Mouse (Mus musculus): Measurements from ENCODE around the gene Hist1h3d. TPM values are rescaled to one million over a fixed set of nuclear protein-coding genes. Genes with fewer than 3 reads are reported as not detected.
"Not testable (repeated sequence)": the region's sequence is repeated elsewhere in the genome, so short reads cannot be mapped to it uniquely, and the experiment has no call there.

Hist1h3d gene
- total and polyA plus RNA-seq, 3 experiments, result 3.7 to 524 (median 92.0) TPM

GRCm38 (mm10) chr13:23564482-23564881 lies 11.1 kb upstream of the Hist1h3d start:
- no peak for ATAC-seq (ENCODE audit: extremely low read depth, insufficient number of reproducible peaks, low FRiP score, poor library complexity, severe bottlenecking)
- Histone ChIP-seq H3K9me3 (replicated peaks) (no peaks in the 10 kb centered on the region), H3K36me3 (replicated peaks) (no peaks in the 10 kb centered on the region), H3K27me3 (ENCODE audit: insufficient read depth, low read length) (no peaks in the 10 kb centered on the region), H3K4me1 (ENCODE audit: insufficient read depth, low read depth, low read length) (peaks cover 23% of the 10 kb centered on the region), H3K4me3 (ENCODE audit: low read depth, low read length) (no peak overlapping the region)
- DNase-seq (ENCODE audit: low spot score), result no peak
- TF ChIP-seq CTCF (IDR thresholded peaks at IDR 0.05; ENCODE audit: low read depth, low read length) (no peak), GATA2 (IDR thresholded peaks at IDR 0.05; ENCODE audit: borderline replicate concordance, low read depth, low read length) (no peak), TAL1 (conservative IDR thresholded peaks at IDR 0.05; ENCODE audit: low read depth, low read length) (no peak), GATA1 (IDR thresholded peaks at IDR 0.05; ENCODE audit: borderline replicate concordance, low read length) (no peak), POLR2AphosphoS5 (IDR thresholded peaks at IDR 0.05; ENCODE audit: insufficient replicate concordance, low read depth, low read length) (no peak)

- not testable (repeated sequence) for DNase-seq (ENCODE audit: low spot score); ATAC-seq (ENCODE audit: extremely low read depth, insufficient number of reproducible peaks, low FRiP score, poor library complexity, severe bottlenecking)
These were observed 5.1 kb upstream of the Hist1h3d start for GRCm38 (mm10) chr13:23570261-23571021.

GRCm38 (mm10) chr13:23571022-23571503 lies 4.5 kb upstream of the Hist1h3d start, which contains the start of the genes Hist1h2ae and Hist1h2bg:
Gene Hist1h2ae (minus strand): TSS chr13:23571220.
Gene Hist1h2bg (plus strand): TSS chr13:23571396.
- peak; percentile 75 for ATAC-seq (ENCODE audit: extremely low read depth, insufficient number of reproducible peaks, low FRiP score, poor library complexity, severe bottlenecking)
- Histone ChIP-seq H3K4me1 (ENCODE audit: insufficient read depth, low read depth, low read length) (peaks cover 13% of the 10 kb centered on the region; the same call in 1 of the 2 replicates), H3K36me3 (replicated peaks) (no peaks in the 10 kb centered on the region), H3K27me3 (ENCODE audit: insufficient read depth, low read length) (no peaks in the 10 kb centered on the region), H3K4me3 (ENCODE audit: low read depth, low read length) (peak within 1 kb of the TSS; percentile 64; the same call in 1 of the 2 replicates), H3K9me3 (replicated peaks) (no peaks in the 10 kb centered on the region)
- TF ChIP-seq GATA2 (IDR thresholded peaks at IDR 0.05; ENCODE audit: borderline replicate concordance, low read depth, low read length), result no peak
- TF ChIP-seq POLR2AphosphoS5 (IDR thresholded peaks at IDR 0.05; ENCODE audit: insufficient replicate concordance, low read depth, low read length), result no peak; the same call in 1 of the 2 replicates
- TF ChIP-seq GATA1 (IDR thresholded peaks at IDR 0.05; ENCODE audit: borderline replicate concordance, low read length), result no peak
- TF ChIP-seq TAL1 (conservative IDR thresholded peaks at IDR 0.05; ENCODE audit: low read depth, low read length), result no peak
- TF ChIP-seq CTCF (IDR thresholded peaks at IDR 0.05; ENCODE audit: low read depth, low read length), result no peak
- DNase-seq (ENCODE audit: low spot score), result peak; percentile 56

More at GRCm38 (mm10) chr13:23570261-23571021, 5.1 kb upstream of the Hist1h3d start:
- H3K9me3 ChIP-seq (replicated peaks); H3K36me3 ChIP-seq (replicated peaks); H3K27me3 ChIP-seq (ENCODE audit: insufficient read depth, low read length): not testable (repeated sequence)
- peak; percentile 99 for TF ChIP-seq POLR2AphosphoS5 (IDR thresholded peaks at IDR 0.05; ENCODE audit: insufficient replicate concordance, low read depth, low read length)
- H3K4me3 ChIP-seq (ENCODE audit: low read depth, low read length), result peak overlapping the region; percentile 58; the same call in 1 of the 2 replicates
- H3K4me1 ChIP-seq (ENCODE audit: insufficient read depth, low read depth, low read length), result peaks cover 13% of the 10 kb centered on the region

- peak overlapping the region; percentile 64; the same call in 1 of the 2 replicates for H3K4me3 ChIP-seq (ENCODE audit: low read depth, low read length)
- not testable (repeated sequence) for DNase-seq (ENCODE audit: low spot score); H3K27me3 ChIP-seq (ENCODE audit: insufficient read depth, low read length); H3K9me3 ChIP-seq (replicated peaks); ATAC-seq (ENCODE audit: extremely low read depth, insufficient number of reproducible peaks, low FRiP score, poor library complexity, severe bottlenecking); H3K36me3 ChIP-seq (replicated peaks)
- peaks cover 18% of the 10 kb centered on the region for H3K4me1 ChIP-seq (ENCODE audit: insufficient read depth, low read depth, low read length)
- peak; percentile 95; the same call in 1 of the 2 replicates for TF ChIP-seq POLR2AphosphoS5 (IDR thresholded peaks at IDR 0.05; ENCODE audit: insufficient replicate concordance, low read depth, low read length)
These were observed 3.9 kb upstream of the Hist1h3d start for GRCm38 (mm10) chr13:23571504-23572217.

GRCm38 (mm10) chr13:23572218-23573033 lies 3.1 kb upstream of the Hist1h3d start:
- H3K4me1 ChIP-seq (ENCODE audit: insufficient read depth, low read depth, low read length), result peaks cover 26% of the 10 kb centered on the region
- TF ChIP-seq CTCF (IDR thresholded peaks at IDR 0.05; ENCODE audit: low read depth, low read length) (no peak), POLR2AphosphoS5 (IDR thresholded peaks at IDR 0.05; ENCODE audit: insufficient replicate concordance, low read depth, low read length) (peak; percentile 97; the same call in 1 of the 2 replicates)
- ATAC-seq (ENCODE audit: extremely low read depth, insufficient number of reproducible peaks, low FRiP score, poor library complexity, severe bottlenecking) (no peak), DNase-seq (ENCODE audit: low spot score) (no peak)
- H3K4me3 ChIP-seq (ENCODE audit: low read depth, low read length), result peak overlapping the region; percentile 15; the same call in 1 of the 2 replicates
- no peaks in the 10 kb centered on the region for H3K27me3 ChIP-seq (ENCODE audit: insufficient read depth, low read length)
- no peaks in the 10 kb centered on the region for H3K9me3 ChIP-seq (replicated peaks)
- no peaks in the 10 kb centered on the region for H3K36me3 ChIP-seq (replicated peaks)

- H3K36me3 ChIP-seq (replicated peaks); H3K9me3 ChIP-seq (replicated peaks); DNase-seq (ENCODE audit: low spot score); H3K27me3 ChIP-seq (ENCODE audit: insufficient read depth, low read length); ATAC-seq (ENCODE audit: extremely low read depth, insufficient number of reproducible peaks, low FRiP score, poor library complexity, severe bottlenecking): not testable (repeated sequence)
- H3K4me1 ChIP-seq (ENCODE audit: insufficient read depth, low read depth, low read length), result peaks cover 23% of the 10 kb centered on the region
- peak overlapping the region; percentile 64; the same call in 1 of the 2 replicates for H3K4me3 ChIP-seq (ENCODE audit: low read depth, low read length)
These were observed 2.3 kb upstream of the Hist1h3d start for GRCm38 (mm10) chr13:23573034-23573897.

- H3K9me3 ChIP-seq (replicated peaks); H3K36me3 ChIP-seq (replicated peaks); H3K27me3 ChIP-seq (ENCODE audit: insufficient read depth, low read length): not testable (repeated sequence)
- peaks cover 23% of the 10 kb centered on the region for H3K4me1 ChIP-seq (ENCODE audit: insufficient read depth, low read depth, low read length)
- ATAC-seq (ENCODE audit: extremely low read depth, insufficient number of reproducible peaks, low FRiP score, poor library complexity, severe bottlenecking) (peak; percentile 70), DNase-seq (ENCODE audit: low spot score) (peak; percentile 70)
- H3K4me3 ChIP-seq (ENCODE audit: low read depth, low read length), result peak within 1 kb of the TSS; percentile 64; the same call in 1 of the 2 replicates
These were observed 1.6 kb upstream of the Hist1h3d start, which contains the start of the genes Hist1h2bf and Hist1h2ad for GRCm38 (mm10) chr13:23573898-23574524. Gene Hist1h2bf (minus strand): TSS chr13:23574196. Gene Hist1h2ad (plus strand): TSS chr13:23574381.
